Mouse (Mus musculus) cortical plate, adult 2 months (tissue): ENCODE results near the gene N4bp1.

ENCODE experiments used
- CTCF ChIP-seq: fragments of 200-500 bp; IDR thresholded peaks from 2 replicates; pipeline ENCODE4 v1.5.1; 2011; ENCODE audit warnings: mild to moderate bottlenecking, control low read depth, low read length; ENCODE audit not compliant: insufficient read depth; ENCODE audit errors: extremely low read depth
- POLR2A ChIP-seq: fragments of 200-500 bp; IDR thresholded peaks from 2 replicates; pipeline ENCODE4 v1.6.1; 2011; ENCODE audit warnings: mild to moderate bottlenecking, low read length, control low read depth; ENCODE audit not compliant: insufficient read depth; ENCODE audit errors: extremely low read depth

DNA sequence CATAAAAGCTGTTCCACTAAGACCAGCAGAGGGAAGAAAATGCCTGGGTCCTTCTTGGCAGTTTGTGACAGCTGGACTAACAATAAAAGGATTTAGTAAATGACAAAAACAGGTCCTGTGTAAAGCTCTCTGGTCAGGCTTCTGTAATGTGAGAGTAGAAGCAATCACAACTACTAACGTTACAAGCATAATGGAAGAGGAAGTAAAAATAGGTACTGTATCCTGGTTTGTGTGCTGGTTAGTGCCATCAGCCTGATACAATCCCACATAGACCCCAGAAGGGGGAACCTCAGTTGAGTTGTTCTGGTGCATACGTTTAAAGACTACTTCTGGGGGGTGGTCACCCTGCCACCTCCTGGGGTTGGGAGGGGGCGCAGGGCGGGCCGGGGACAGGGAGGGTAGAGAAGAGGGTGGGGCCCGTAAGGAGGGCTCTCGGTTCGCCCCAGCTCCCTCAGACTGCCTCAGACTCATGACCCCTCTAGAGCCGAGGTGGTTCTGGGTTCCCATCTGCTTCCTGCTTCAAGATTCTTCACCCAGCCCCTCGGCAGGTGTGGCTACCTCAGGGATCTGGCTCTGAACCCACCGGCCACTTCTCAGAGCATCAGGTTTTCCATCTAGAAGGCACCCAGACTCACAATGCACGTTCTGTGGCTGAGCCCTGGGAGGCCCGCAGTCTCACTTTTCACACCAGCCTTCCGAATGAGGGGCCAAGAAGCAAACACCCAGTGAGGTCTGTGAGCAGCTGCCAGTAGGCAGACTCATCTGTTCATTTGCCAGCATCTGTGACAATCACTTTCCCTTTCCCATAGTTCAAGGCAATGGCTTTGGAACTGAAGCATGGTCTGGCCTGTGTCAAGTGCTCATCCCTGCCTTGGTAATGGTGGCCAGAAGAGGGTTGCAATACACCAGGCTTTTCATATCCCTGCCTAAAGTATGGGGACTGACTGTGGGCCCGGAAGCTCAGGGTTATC lies 75.8 kb downstream of the N4bp1 start:
- TF ChIP-seq CTCF (no peak), POLR2A (no peak)
